Mouse (Mus musculus) gastrocnemius, postnatal 14 days (tissue): ENCODE measurements at regions not wholly inside any gene's neighbourhood (a gene's known extent, or its start where the extent isn't known, plus 50 kb on each side); places are given as distances from the start of the nearest gene placed in this dataset.

Experiments
- DNase-seq: peaks from one replicate; pipeline ENCODE4 v3.0.0; 2021; ENCODE audit warnings: mixed read lengths
- intact Hi-C: fragments of 180-260 bp; cut with DNase I; formaldehyde crosslinking; loops from one replicate; pipeline ENCODE4 v1.15.1; 2025; ENCODE audit warnings: low total_unique reads

DNA sequence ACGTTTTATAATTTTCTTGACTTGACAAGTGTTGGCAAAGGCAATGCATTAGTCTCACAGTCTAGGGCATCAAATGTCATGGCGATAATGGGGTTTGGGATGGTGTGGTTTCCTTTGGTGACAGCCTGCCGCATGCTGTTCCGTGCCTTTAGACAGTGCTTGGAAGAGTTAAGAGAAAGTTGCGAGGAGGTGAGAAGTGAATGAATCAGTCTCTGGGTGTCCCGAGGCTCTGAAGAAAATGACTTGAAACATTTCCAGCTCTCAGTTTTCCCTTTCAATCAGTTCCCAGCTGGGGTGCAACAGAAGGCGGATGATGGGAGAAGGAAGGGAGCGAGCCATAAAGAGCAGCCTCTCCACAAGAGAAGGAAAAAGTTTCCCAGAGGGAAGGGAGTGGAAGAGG lies 211.0 kb upstream of the Pdcd1 start:
- intact Hi-C loops = no loop called here
- DNase-seq = no peak

DNA sequence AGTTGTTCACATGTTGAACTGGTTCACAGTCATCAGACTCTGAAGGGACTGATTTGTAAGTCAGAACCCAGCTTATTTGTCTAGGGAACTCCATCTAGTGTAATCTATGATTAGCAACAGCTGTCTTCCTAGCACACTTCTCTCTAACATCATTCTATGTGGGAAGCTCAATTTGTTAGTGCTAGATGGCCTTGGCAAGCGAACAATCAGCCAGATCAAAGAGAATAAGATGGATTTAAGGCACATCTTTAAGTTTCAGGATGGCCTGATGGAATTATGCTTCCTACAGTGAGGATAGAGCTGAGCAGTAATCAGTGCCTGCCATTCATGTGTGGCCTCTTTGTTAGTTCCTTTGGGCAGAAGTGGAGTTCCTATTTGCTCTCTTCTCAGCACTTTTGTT lies 183.1 kb upstream of the Pdcd1 start:
- intact Hi-C loops = no loop called here
- no peak for DNase-seq

DNA sequence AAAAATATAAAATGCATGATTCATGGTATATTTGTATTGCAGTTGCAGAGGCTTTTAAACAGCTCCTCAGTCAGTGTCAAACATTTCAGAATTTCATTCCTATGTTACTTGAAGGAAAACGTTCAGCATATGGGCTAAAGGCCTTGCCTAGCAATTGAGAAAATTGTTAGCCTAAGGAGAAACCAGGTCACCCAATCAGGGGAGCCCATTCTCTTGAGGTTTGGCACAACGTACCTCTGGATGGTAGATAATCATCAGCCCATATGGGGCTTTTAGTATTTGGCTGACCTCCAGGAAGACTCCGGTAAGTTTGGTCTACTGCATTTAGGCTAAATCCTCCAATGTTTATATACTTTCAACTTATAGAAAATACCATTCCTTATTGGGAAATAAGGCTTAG lies 168.7 kb upstream of the Pdcd1 start:
- intact Hi-C loops = no loop called here
- no peak for DNase-seq

DNA sequence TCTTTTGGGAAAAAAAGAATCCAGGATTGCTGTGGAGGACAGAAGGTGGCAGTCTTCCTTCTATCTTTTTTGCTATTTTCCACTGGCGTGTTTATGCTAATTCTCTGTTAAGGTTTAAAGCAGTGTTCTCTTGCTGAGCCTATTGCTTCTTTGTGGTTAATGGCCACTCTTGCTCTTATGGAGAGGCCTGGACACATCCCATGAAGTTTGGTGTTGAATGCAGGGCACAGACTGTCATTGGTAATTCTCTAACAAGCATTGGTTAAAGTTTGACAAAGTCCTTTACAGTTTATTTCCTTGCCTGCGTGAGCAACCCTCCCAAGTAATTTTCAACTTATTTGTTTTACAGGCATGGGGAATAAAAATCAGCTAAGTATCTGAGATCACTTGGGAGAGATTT lies 165.1 kb upstream of the Pdcd1 start:
- intact Hi-C loops = no loop called here
- no peak for DNase-seq

DNA sequence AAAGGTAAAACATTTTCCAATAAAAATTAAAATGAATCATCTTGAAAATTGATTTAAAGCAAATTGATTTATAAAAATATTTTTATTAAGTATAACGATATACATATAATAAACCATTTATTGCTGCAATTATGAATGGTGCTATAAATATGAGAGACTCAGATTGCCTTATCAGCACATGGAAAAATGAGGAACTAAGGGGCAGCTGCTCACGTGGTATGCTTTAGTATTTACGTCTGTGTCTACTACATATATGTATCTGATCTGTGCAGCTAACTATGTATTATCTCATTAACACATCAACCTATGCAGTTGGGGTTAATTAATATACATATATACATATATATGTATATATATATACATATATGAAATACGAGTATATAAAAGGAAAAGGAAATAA lies 156.6 kb upstream of the Pdcd1 start:
- intact Hi-C loops = no loop called here

DNA sequence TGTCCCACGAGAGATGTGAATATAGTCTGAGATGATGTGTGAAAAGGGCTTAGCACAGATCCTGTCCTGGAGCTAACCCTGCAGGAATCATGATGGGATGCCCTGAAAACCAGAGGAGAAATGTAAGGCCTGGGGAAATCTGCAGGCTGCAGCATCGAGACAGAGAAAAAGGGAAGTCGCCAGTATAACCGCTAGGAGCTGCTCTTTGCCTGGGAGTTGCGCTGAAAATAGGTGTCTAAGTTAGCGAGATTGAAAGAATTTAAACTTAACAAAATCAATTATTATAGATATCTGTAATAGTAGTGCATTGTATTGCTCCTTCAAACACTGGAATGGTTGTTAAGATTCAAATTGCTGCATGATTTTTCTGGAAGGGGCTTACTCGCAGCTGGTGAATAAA lies 155.5 kb upstream of the Pdcd1 start:
- intact Hi-C loops = no loop called here
- DNase-seq = no peak

More for the DNA sequence above, 156.6 kb upstream of the Pdcd1 start:
- DNase-seq = no peak

DNA sequence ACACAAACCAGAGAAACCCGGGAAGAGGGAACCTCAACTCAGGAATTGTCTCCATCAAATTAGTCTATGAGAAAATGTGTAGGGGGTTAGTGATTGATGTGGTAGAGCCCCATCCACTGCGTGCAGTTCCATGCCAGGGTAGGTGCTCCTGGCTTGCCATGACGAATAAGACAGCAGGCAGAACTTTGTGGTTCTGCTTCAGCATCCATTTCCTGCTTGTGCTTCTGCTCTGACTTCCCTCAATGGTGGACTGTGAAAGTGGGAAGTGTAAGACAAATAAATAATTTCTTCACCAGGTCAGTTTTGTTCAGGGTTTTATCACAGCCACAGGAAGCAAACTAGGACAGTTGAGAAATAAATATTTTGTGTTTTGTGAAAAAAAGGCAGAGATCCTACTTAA lies 150.9 kb upstream of the Pdcd1 start:
- DNase-seq = no peak
- intact Hi-C loops = no loop called here

DNA sequence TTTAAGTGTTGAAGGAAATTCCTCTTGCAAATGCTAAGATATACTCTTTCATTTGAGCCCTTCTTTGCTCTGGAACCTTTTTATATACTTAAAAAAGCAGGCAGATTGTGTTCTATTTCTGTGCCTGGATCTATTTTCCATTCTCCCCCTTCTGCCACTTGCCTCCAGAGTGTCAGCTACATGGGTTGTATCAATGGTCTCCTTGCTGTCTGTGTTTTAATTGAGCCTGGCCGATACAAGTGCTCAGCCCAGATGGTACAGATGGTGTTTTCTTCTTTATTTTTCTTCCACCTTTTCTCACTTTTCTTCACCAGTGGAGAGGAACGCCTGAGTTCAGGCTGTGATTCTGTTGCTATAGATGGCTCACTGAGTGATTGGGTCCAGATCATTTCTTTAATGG lies 131.5 kb upstream of the Pdcd1 start:
- no peak for DNase-seq
- intact Hi-C loops = no loop called here

DNA sequence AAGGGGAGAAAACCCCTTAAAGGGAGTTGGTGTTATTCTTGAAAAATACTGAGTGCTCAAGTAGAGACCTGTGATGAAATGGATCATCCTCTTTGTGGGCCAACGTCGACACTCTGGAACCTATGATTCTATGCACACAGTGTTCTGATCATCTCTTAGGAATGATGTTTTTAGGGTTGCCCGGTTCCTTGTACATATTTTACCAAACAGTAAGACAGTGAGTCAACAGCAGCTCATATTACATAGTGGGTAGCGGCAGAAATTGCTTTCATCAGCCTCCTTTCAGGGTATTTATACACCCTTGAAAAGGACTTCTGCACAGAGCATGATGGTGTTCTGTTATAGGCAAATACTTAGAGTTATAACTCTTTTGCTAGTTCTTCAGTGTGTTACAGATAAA lies 97.6 kb upstream of the Pdcd1 start:
- intact Hi-C loops = no loop called here
- DNase-seq = no peak

DNA sequence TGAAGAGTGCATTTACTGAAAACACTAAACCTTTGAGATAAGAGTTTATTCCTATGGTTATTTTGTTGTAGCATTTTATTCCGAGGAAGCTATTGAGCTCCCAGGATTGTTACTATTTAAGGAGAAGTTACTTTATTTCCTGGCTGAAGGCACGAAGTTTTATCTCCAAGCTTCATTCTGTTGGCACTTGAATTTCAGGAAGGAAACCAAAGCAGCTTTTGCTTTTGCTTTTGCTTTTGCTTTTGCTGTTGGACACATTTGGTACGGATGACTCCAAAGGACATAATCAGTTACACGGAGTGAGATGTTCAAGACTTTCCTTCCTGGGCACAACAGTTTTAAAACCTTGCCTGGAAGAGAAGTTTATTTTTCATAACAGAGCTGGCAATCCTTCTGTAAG lies 94.7 kb upstream of the Pdcd1 start:
- intact Hi-C loops = no loop called here
- no peak for DNase-seq

DNA sequence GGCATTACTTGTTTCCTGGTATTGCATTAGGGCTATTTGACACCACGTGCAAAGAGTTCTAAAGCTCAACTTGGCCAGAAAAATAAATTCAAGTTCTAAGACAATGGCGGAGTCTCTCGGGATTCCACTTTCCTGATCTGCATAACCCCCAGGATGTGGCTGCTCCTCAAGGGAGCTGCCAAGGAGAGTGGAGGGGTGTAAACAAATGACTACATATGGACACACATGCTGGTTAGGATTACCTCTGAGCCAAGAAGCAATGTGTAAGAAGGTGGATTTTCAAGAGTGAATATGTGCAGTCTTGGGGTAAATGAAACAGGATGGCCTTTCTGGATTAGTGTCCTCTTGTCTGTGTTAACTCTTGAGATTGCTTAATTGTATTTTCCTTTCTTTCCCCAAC lies 88.2 kb upstream of the Pdcd1 start:
- no peak for DNase-seq
- intact Hi-C loops = no loop called here

DNA sequence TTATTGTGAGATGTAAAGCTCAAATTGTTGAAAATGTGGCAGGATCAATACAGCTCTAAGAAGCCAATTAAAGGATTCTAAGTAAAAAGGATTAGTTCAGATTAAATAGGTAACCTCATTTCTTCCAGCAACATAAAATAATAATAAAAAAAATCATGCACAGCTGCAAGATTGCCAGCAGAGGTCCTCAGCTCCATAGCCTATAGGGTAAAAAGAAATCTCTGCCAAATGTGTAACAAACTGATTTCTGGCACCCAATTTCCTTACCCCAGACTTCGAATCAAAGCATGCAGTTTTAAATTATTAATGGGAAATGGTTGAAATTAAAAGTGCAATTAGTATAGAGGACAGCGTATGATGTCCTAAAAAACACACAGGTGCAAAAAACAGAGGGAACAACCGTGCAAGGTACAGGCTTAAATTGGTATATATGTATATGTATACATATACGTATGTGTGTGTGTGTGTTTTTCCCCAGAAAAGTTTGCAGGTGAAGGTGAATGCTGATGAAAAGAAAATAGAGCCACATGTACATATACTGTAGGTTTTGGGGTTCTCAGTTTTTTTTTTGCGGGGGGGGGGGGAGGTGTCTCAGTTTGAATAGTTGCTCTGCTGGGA lies 87.2 kb upstream of the Pdcd1 start:
- intact Hi-C loops = no loop called here
- no peak for DNase-seq

DNA sequence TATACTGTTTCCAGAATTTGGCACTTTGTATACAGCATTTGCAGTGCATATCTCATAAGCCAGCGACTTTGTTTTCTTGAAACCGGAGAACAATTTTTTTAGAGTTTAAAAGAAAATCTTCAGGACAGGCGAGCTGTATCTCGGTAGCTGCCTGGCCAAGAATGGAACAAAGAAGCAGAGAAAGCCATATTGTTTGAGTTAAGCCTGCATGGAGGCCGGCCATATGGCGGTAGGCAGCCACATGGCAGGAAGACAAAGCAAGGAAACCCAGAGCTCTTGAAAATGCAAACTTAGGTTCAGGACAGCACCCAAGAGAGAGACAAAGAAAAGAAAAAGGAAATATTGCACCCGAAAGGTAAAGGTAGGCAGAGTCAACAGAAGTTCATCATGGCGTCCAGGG lies 84.4 kb upstream of the Pdcd1 start:
- intact Hi-C loops = no loop called here
- no peak for DNase-seq
